Mouse (Mus musculus): ENCODE measurements around the gene Marcks.
"Not testable (repeated sequence)": the region's sequence is repeated elsewhere in the genome, so short reads cannot be mapped to it uniquely, and the experiment has no call there.

Gene Marcks

DNA sequence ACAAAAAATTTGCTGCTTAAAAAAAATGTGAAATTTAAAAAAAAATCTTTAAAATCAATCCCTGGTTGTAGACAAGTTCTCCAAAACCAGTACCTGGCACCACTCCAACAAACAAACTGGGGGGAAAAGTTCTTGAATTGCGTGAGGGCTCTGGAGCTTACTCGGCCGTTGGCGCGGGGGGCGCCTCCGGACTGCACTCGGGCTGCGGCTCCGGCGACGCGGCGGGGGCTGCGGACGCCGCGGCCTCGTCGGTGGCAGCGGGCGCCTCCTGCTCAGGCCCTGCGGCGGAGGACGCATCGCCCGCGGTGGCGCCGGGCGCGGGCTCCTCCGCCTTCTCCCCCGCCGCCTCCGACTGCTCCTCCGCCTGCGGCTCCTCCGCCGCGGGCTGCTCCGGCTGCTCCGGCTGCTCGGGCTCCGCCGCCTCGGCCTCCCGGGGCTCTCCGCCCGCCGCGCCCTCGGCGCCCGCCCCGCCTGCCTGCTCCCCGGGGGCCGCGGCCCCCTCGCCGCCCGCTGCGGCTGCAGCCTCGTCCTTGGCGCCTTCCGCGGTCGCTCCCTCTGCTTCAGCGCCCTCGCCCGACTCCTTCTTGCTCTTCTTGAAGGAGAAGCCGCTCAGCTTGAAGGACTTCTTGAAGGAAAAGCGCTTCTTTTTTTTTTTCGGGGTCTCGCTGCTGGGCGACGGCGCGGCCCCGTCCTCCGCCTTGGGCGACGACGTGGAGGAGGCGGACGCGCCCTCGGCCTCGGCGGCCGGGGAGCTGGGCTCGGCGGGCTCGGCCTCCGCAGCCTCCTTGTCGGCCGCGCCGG is 2.6 kb downstream of the Marcks start:
- peak; percentile 21 to 66 for DNase-seq (ENCODE audit: low spot score in 2 of 2)

DNA sequence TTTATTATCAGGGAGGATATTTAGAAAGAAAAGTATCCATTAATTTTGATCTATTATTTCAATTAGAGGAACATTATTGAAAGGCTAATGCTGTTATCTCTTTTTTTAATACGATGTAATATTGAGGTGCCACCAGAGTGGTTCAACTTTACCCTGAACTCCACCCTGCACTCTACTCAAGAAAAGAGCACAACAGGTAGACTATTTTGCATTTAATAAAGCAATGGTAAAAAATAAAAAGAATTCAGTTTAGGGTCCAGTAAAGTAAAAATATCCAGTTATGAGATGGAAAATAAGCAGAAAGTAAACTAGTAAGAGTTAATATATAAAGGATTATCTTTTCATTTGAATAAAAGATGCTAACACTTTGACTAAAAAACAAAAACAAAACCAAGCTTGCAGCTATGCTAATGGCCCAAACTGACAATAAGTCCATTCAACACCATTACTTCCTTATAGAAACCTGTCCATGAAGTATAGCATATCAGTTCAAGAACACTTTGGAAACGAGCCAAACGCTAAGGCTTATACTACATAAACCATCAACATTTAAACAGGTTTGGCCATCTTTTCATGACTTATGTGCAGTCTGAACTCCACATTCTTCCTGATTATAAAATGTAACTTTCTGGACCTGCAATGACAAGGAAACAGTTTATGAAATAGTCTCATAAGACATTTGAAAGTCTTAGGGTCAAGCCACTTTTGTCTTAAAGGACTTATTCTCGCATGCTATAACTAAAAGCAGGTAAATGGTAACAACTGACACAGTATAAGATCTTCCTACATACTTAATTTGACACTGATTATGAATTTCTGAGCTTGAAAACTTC is 4.6 kb downstream of the Marcks start:
- no peak for DNase-seq (ENCODE audit: low spot score in 2 of 2)

DNA sequence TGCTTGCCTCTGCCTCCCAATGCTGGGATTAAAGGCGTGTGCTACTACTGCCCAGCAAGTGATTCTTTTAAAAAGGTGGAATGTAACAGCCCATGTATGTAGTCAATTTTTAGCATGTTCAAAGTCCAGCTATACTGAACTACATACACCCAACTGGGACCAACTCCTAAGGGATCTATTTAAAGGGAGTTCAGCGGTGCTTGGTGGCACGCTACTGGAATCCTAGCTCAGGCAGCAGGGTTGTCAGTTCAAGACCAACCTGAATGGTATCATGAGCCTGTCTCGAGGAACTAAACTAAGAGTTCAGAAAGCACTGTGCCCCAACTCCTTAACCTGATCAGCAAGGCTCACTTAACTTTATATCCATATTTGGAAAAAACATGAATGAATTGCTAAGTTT is 6.0 kb downstream of the Marcks start:
- no peak for DNase-seq (ENCODE audit: low spot score in 2 of 2)

DNA sequence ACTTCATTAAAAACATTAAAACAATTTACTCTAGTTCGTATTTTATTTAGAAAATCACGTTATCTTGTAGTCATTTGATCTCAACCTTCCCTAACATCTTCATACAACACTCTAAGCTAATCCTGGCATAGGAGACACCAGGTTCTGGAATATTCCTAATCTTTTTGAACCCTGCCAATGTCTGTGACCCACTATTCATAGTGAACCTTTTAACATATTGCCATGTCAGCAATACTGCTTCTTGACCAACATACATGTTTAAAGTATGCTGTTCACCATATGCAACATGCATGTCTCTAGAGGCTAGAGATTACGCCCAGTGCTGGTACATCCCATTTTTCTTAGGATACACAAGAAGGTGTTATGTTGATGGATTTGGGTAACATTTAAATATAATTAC is 9.1 kb downstream of the Marcks start:
- no peak for DNase-seq (ENCODE audit: low spot score in 2 of 2)

DNA sequence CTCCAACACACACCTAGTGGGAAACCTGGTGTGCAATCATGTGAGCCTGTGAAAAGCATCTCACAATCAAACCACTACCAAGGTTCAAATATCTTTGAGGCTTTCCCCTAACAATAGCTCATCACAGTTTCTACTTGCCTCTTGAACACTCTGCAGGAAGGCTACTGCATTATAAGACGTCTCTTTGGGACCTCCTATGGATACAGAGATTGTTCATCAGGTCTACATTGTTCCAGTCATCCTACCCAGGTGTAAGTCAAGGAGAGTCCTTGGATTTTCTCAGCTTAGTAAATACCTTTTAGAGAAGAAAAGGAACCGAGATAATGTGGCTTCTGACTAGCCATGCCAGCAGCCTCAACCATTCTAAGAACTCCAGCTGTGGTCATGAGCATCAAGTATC is 23.4 kb downstream of the Marcks start:
- no peak for DNase-seq (ENCODE audit: low spot score in 2 of 2)

DNA sequence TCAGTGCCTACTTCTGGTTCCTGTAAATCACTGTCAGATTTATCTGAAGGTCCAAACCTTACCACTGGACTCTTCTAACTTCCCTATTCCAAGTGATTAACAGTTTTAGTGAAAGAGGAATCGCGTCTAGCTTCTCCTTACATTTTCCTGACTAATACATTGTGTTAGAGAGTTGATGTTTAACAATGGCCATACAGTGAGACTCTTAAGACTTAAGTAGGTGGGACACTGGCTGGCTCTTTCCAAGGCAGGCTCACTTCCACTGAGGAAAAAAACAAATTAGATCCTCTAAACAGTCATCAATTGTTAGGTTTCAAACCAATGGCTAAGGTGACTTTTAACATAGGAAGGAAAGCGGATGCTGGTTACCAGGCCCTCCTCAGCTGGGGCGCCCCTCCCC is 25.9 kb downstream of the Marcks start:
- no peak for DNase-seq (ENCODE audit: low spot score in 2 of 2)

DNA sequence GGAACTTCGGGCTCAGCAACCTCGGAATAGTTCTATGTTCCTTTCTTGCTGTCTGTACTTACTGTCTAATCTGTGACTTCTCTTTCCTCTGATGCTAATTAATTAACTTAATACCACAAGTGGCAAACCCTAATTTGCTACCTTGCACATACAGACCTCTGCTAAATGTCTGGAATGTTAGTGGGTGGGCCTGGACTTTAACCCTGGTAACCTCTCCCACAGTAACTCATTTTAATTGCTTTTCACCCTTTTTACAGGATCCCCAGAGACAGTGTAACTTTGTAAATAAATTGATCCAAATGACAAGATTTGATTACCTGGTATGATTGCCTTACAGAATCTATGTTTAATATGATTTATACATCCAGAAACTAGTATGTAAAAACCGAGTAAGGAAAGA is 26.4 kb downstream of the Marcks start:
- DNase-seq (ENCODE audit: low spot score in 2 of 2) = no peak

DNA sequence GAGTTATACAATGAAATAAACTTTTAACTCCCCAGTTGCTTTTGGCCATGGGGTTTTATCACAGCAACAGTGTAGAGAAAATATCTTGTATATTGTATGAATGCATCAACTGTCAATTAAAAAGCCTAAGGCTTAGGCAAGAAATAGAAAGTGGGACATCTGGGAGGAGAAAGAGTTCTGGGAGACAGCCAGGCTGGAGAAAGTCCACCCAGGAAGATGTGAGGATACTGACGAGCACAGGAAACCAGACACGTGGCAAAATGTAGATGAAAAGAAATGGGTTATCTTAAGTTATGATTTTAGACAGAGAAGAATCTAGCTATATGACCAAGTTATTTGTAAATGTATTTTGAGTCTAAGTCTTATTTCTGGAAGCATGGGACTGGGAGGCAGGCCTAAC is 27.3 kb downstream of the Marcks start:
- no peak for DNase-seq (ENCODE audit: low spot score in 2 of 2)

DNA sequence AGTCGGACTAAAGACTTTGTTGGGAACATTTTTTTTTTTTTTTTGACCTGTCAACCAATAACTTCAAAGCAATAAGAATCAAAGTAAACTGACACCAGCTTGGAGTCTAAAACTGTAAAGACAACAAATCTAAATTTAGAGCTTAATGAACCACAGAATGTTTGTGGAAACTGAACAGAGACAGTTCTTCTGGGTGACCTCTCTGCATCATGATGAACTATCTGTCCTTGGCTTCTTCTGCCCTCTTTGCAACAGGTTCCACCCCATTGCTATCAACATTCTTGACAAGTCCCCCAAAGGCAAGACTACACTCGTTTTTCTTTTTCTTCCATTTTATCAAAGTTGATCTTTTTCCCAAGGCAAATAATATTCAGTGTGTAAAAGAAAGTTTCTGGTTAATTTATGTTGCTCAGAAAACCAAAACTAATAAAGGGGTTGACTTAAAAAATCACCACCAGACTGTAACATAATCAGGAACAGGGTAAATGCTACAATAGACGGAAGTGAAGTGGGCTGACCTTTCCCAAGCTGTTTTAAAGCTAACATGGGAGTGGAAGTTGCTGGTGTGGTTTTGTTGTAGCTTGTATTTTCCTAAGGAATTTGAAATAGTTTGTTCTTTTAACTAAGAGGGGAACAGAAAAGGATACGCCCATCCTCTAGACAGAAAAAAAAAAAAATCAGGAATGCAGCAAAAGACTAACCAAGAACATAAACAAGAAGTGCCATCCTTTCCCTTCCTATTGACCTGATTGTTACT is 31.7 kb downstream of the Marcks start:
- no peak for DNase-seq (ENCODE audit: low spot score in 2 of 2)

DNA sequence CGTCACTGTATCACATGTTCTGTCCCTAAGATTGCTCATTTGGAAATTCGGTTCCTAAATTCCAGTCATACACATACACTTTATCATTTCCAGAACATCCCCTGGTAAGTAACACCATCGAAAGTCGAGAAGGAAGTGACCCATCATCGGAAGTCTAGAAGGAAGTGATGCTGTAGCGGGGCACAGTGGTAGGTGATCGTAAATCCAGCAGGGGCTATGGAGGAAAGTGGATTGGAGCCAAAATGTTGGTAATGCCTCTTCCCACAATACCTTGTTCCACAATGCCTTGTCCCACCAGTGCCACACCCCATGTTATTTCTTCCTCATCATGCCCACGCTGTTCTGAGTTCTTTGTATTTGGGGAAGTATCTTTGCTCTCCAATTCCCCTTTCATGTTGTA is 32.4 kb downstream of the Marcks start:
- no peak for DNase-seq (ENCODE audit: low spot score in 2 of 2)

DNA sequence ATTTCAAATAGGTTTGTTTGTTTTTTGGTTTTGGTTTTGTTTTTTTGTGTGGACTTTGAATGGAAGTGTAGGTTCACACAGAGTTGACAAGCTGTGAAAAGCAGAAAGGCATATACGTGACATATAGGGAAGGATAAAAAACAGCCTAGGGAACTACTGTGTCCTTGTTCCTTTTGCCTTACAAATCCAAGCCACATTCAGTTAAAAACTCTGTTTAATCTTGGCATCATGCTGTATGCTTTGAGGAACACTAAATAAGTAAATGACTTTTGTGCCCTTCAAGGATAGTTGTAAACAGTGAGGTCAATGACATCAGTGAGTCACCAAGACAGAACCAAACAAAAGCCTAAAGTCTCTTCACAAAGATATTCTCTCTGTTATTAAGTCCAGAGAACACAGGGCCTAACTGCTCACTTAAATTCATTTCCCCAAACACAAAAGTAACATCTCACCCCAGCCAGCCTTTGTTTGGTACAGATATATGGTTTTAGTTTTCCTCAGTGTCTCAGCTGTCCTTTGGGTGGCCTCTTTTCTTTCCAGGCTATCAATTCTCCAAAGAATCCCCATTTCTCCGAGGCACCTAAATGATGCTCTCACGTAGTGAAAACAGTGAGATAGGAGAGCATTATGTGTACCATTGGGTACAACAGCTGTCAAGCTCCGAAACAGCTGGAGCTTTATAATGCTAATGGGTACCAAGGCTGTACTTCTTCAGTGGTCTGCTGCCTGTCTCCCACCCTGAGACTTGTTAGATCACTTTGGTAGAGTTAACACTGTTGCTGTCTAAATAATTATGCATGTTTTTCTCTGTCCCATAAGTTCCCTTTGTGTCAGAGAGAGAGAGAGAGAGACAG is 36.3 kb downstream of the Marcks start:
- no peak for DNase-seq (ENCODE audit: low spot score in 2 of 2)

DNA sequence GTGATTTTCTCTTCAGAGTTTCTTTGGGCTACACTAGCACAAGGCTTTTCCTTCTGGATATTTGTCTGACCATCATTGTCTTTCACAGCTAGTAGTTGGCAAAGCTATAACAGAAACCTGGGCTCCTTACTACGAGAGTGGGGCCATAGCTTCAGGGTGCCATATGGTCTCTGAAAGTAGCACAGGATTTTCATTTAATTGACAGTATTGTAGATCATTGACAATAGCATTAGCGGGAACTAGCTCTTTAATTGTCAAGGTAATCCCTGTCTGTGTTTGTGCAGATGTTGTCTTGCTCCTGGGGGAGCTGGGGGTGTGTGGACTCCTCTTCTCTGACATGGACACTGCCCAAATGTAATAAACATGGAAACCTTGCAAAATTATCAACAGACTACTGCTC is 37.0 kb downstream of the Marcks start:
- DNase-seq (ENCODE audit: low spot score in 2 of 2) = no peak

DNA sequence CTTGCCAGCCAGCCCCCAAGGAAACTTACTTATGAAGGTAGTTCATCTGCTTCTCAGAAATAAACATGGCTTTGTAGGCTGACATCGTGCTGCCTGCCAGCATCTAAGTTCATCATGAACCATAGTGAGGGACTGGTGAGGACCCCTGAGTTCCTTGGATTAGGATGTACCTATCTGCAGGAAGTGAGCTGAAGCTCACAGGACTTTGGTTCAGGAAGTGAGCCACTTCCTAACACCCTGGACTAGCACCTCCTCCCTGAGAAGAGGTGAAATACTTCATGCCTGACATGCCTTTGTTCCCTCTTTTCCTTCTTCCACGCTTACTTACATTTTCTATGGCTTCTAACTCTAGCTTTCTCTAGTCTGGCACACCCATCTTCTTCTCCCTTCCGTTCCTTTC is 42.2 kb downstream of the Marcks start:
- DNase-seq (ENCODE audit: low spot score in 2 of 2) = no peak

DNA sequence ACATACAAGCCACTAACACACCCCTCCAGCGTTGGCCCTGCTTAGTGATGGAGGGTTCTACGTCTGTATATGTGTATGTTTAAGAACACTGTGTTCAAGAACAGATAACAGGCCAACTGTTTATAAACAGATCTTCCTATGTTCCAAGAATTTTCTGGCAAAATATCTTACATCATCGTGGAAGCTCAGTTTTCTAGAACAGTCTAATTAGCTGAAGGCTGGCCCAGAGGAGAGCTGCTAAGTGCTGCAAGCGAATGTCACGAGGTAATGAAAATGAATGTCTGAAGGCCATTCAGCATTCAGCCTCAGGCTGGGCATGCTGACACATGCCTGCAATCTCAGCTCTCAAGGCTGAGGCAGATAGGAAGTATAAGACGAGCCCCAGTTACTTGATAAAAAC is 42.9 kb downstream of the Marcks start:
- no peak for DNase-seq (ENCODE audit: low spot score in 2 of 2)

DNA sequence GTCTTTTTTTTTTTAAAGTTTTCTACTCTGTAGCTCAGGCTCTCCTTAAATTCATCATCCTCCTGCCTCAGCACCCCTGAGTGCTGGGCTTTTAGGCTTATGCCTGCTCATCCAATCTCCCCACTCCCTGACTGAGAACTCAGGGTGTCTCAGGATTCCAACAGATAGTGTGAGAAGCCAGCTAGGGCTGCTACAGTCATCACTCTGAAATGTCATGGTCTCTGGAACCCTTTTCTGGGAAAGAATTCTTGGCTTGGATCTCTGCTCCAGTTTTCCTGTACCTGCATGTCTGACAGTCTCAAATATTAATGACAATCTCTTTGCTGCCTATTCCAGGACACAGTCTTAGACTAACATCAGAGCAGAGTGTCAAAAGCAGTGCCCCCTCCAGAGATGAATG is 45.4 kb downstream of the Marcks start:
- DNase-seq (ENCODE audit: low spot score in 2 of 2) = no peak

DNA sequence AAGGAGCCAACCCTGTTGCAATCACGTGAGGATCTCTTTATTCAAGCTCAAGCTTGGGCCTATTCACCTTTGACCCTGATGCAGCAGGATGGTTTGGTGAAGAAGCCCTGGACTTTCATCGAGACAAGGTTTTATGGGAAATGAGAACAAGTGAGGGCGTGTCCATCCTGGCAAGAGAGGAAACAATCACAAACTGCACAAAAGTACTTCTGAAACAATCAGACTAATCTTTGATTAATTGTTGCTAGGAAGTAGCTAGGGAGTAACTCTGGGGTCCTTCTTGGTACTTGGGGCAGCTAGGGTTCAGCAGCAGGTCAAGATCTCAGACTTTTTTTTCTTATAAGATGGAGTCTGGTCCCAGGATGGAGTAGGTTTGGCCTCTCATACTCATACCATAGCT is 48.3 kb downstream of the Marcks start:
- no peak for DNase-seq (ENCODE audit: low spot score in 2 of 2)

DNA sequence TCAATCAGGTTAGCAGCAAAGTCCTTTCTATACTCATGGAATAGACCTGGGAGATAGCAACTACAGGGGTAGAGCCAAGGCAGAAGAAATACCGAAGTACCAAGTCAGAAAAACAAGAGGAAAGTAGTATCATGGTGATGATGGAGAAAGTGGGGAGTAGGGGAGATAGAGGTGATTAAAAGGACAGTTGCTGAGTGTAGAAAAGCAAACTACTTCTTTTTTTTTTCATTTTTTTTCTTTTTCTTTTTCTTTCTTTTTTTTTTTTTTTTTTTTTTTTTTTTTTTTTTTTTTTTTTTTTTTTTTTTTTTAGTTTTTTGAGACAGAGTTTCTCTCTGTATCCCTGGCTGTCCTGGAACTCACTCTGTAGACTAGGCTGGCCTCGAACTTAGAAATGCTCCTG is 54.6 kb downstream of the Marcks start:
- not testable (repeated sequence) for DNase-seq (ENCODE audit: low spot score in 2 of 2)
